In genomic region chr2:157054816-157055215, GRCm38 (mm10) we compare ENCODE assay signal across 10 mouse cellular contexts. TPM values are rescaled to one million over a fixed set of nuclear protein-coding genes. Genes with fewer than 3 reads are reported as not detected.
DNase-seq lines count a peak whose midpoint lies in the region; ATAC-seq and TF ChIP-seq lines count a peak whose summit lies in the region.
"Had no signal": no experiment of that assay in that cellular context is flagged by ENCODE, and none has a peak within 500 bp of the region (broad histone marks: within the 10 kb centered on the region; RNA-seq: fewer than 3 reads in every experiment).

No protein-coding gene starts in this region.

- H3K9ac ChIP-seq in embryonic facial prominence, embryonic 12.5 days = no peak overlapping the region

- peaks cover 15% of the 10 kb centered on the region for H3K4me1 ChIP-seq in embryonic facial prominence, embryonic 12.5 days
- H3K4me1 ChIP-seq in embryonic facial prominence, embryonic 10.5 days = peaks cover 26% of the 10 kb centered on the region
- H3K4me1 ChIP-seq in cerebellum, adult 2 months (ENCODE audit: control insufficient read depth, insufficient read depth, low read length) = peaks cover 78% of the 10 kb centered on the region

- 0 out of 2 replicates have a peak overlapping the region, but pooled peaks have one; percentile 9 for H3K27ac ChIP-seq in embryonic facial prominence, embryonic 12.5 days
- no peak overlapping the region for H3K27ac ChIP-seq in embryonic facial prominence, embryonic 10.5 days (replicated peaks)
- peak overlapping the region; percentile 80 for H3K27ac ChIP-seq in cerebellum, adult 2 months (ENCODE audit: insufficient read depth, low read length)

- no peak for TF ChIP-seq CTCF in cerebellum, adult 2 months (IDR thresholded peaks at IDR 0.05; ENCODE audit: borderline replicate concordance, insufficient read depth, low read depth, low read length)

- no peaks in the 10 kb centered on the region for H3K9me3 ChIP-seq in embryonic facial prominence, embryonic 12.5 days
- no peaks in the 10 kb centered on the region for H3K9me3 ChIP-seq in embryonic facial prominence, embryonic 10.5 days

- WGBS in embryonic facial prominence, embryonic 12.5 days = 69% methylated on average over 5 of the region's 5 CpGs
- 79% methylated on average over 5 of the region's 5 CpGs for WGBS in embryonic facial prominence, embryonic 10.5 days
- WGBS in cerebellum, adult 2 months = 5% methylated on average over 5 of the region's 5 CpGs

- no peak for DNase-seq in embryonic facial prominence, embryonic 10.5 days (ENCODE audit: low spot score)
- DNase-seq in left cerebral cortex, postnatal 4 days = peak; percentile 87
- DNase-seq in left cerebral cortex, adult 18-20 months (ENCODE audit: low spot score in 2 of 2) = no peak
- DNase-seq in cerebellum, adult 2 months = peak; percentile 69 to 76
- DNase-seq in kidney, postnatal 25 days = peak; percentile 32 to 69
- no peak for DNase-seq in testis, postnatal 14 days (ENCODE audit: low spot score)
- no peak for DNase-seq in thymus, postnatal 4 days

- H3K4me3 ChIP-seq in embryonic facial prominence, embryonic 12.5 days = no peak overlapping the region
- no peak overlapping the region for H3K4me3 ChIP-seq in embryonic facial prominence, embryonic 10.5 days
- no peak overlapping the region for H3K4me3 ChIP-seq in cerebellum, adult 2 months (replicated peaks; ENCODE audit: insufficient read depth, low read depth, low read length)

- no peak overlapping the region for H3K4me2 ChIP-seq in embryonic facial prominence, embryonic 12.5 days (replicated peaks)

- H3K36me3 ChIP-seq in embryonic facial prominence, embryonic 12.5 days = peaks cover 63% of the 10 kb centered on the region
- peaks cover 93% of the 10 kb centered on the region for H3K36me3 ChIP-seq in embryonic facial prominence, embryonic 10.5 days (replicated peaks)

- ATAC-seq in embryonic facial prominence, embryonic 12.5 days (ENCODE audit: insufficient number of reproducible peaks, insufficient read depth, low FRiP score, low TSS enrichment) = no peak

- intact Hi-C loops in left cerebral cortex, postnatal 4 days (cut with DNase I) = no loop called here

- TF ChIP-seq POLR2A in cerebellum, adult 2 months (IDR thresholded peaks at IDR 0.05; ENCODE audit: borderline replicate concordance, insufficient read depth, low read length) = no peak

- no peaks in the 10 kb centered on the region for H3K27me3 ChIP-seq in embryonic facial prominence, embryonic 12.5 days
- no peaks in the 10 kb centered on the region for H3K27me3 ChIP-seq in embryonic facial prominence, embryonic 10.5 days (replicated peaks; ENCODE audit: low read depth, poor library complexity, severe bottlenecking)
- H3K27me3 ChIP-seq in cerebellum, adult 2 months (ENCODE audit: control insufficient read depth, insufficient read depth, low read length) = no peaks in the 10 kb centered on the region

RNA-seq across cellular contexts. Expression of gene Soga1, which starts 24.2 kb away (rescaled TPM):
- polyA plus RNA-seq in embryonic facial prominence, embryonic 12.5 days (2016; fragmentation: Nextera tagmentation; extraction: Ambion mirVana) = 5.7 and 7.8 TPM in 2 replicates
- 4.5 and 4.7 TPM in 2 replicates for polyA plus RNA-seq in embryonic facial prominence, embryonic 10.5 days (2016; fragmentation: Nextera tagmentation; extraction: Ambion mirVana)
- 100 to 1,000 TPM; 104 to 108 TPM for total RNA-seq in left cerebral cortex, postnatal 4 days (2021)
- 10 to 100 TPM; 17.1 to 17.7 TPM for total RNA-seq in left cerebral cortex, adult 18-20 months (2021)
- polyA plus RNA-seq in cerebellum, adult 2 months (2012; rRNA removed) = 38.3 and 50.1 TPM in 2 replicates

RNA-seq across cellular contexts. Expression of gene Tldc2, which starts 32.0 kb away (rescaled TPM):
- polyA plus RNA-seq in embryonic facial prominence, embryonic 12.5 days (2016; fragmentation: Nextera tagmentation; extraction: Ambion mirVana) = not detected in 2 replicates
- not detected in 2 replicates for polyA plus RNA-seq in embryonic facial prominence, embryonic 10.5 days (2016; fragmentation: Nextera tagmentation; extraction: Ambion mirVana)
- total RNA-seq in left cerebral cortex, postnatal 4 days (2021) = not detected
- total RNA-seq in left cerebral cortex, adult 18-20 months (2021) = not detected
- 6.0 and 7.1 TPM in 2 replicates for polyA plus RNA-seq in cerebellum, adult 2 months (2012; rRNA removed)
- total RNA-seq: common myeloid progenitor, adult 5-6 weeks; left cerebral cortex, adult 8-10 months had no signal

RNA-seq across cellular contexts. Expression of gene Dsn1, which starts 47.9 kb away (rescaled TPM):
- polyA plus RNA-seq in embryonic facial prominence, embryonic 12.5 days (2016; fragmentation: Nextera tagmentation; extraction: Ambion mirVana) = 45.1 and 49.6 TPM in 2 replicates
- polyA plus RNA-seq in embryonic facial prominence, embryonic 10.5 days (2016; fragmentation: Nextera tagmentation; extraction: Ambion mirVana) = 51.7 and 53.8 TPM in 2 replicates
- 1 to 10 TPM; 7.4 to 8.4 TPM for total RNA-seq in left cerebral cortex, postnatal 4 days (2021)
- total RNA-seq in left cerebral cortex, adult 18-20 months (2021) = 1 to 10 TPM; 4.8 to 5.6 TPM
- polyA plus RNA-seq in cerebellum, adult 2 months (2012; rRNA removed) = 4.6 and 4.8 TPM in 2 replicates

Comparison
In these comparisons a context has a peak if more than half of its experiments do, and no peak if none do; other contexts are left out.
1. DNase-seq: peak in left cerebral cortex, postnatal 4 days (single experiment), cerebellum, adult 2 months (2 of 2) and kidney, postnatal 25 days (2 of 2); none in embryonic facial prominence, embryonic 10.5 days (single experiment), left cerebral cortex, adult 18-20 months (0 of 2), testis, postnatal 14 days (single experiment) and thymus, postnatal 4 days (single experiment).